Mouse (Mus musculus): ENCODE measurements at regions not wholly inside any gene's neighbourhood (a gene's known extent, or its start where the extent isn't known, plus 50 kb on each side); places are given as distances from the start of the nearest gene placed in this dataset.

- 77% methylated on average over 1 of the region's 1 CpGs for WGBS
- Histone ChIP-seq H3K36me3 (ENCODE audit: control insufficient read depth, insufficient read depth, low read length) (no peaks in the 10 kb centered on the region), H3K4me2 (ENCODE audit: low read length) (no peak overlapping the region), H3K27ac (replicated peaks in 1 of 2; ENCODE audit: control insufficient read depth in 1 of 2, insufficient read depth in 1 of 2, low read depth in 2 of 2, low read length in 2 of 2) (no peak overlapping the region), H3K9me3 (ENCODE audit: control insufficient read depth, low read length) (no peaks in the 10 kb centered on the region), H3K9ac (ENCODE audit: low read length) (no peak overlapping the region), H3K27me3 (ENCODE audit: control insufficient read depth, insufficient read depth, low read length) (no peaks in the 10 kb centered on the region), H3K4me3 (ENCODE audit: control insufficient read depth in 1 of 2, insufficient read depth in 1 of 2, low read depth in 1 of 2, low read length in 2 of 2) (no peak overlapping the region), H3K4me1 (ENCODE audit: control insufficient read depth in 2 of 2, insufficient read depth in 2 of 2, low read length in 2 of 2) (no peaks in the 10 kb centered on the region)
- no peak for ATAC-seq (ENCODE audit: insufficient number of reproducible peaks, insufficient read depth, low FRiP score, low read depth)
Measured at GRCm38 (mm10) chr4:64562511-64562910, 515.7 kb upstream of the Tnc start.

GRCm38 (mm10) chr4:64563996-64564395, 517.2 kb upstream of the Tnc start:
- Histone ChIP-seq H3K36me3 (ENCODE audit: control insufficient read depth, insufficient read depth, low read length) (no peaks in the 10 kb centered on the region), H3K4me2 (ENCODE audit: low read length) (no peak overlapping the region), H3K9me3 (ENCODE audit: control insufficient read depth, low read length) (no peaks in the 10 kb centered on the region), H3K27ac (replicated peaks in 1 of 2; ENCODE audit: control insufficient read depth in 1 of 2, insufficient read depth in 1 of 2, low read depth in 2 of 2, low read length in 2 of 2) (no peak overlapping the region), H3K4me3 (ENCODE audit: control insufficient read depth in 1 of 2, insufficient read depth in 1 of 2, low read depth in 1 of 2, low read length in 2 of 2) (no peak overlapping the region), H3K9ac (ENCODE audit: low read length) (no peak overlapping the region), H3K4me1 (ENCODE audit: control insufficient read depth in 2 of 2, insufficient read depth in 2 of 2, low read length in 2 of 2) (no peaks in the 10 kb centered on the region), H3K27me3 (ENCODE audit: control insufficient read depth, insufficient read depth, low read length) (no peaks in the 10 kb centered on the region)
- WGBS: 84% methylated on average over 3 of the region's 3 CpGs
- ATAC-seq (ENCODE audit: insufficient number of reproducible peaks, insufficient read depth, low FRiP score, low read depth): no peak

GRCm38 (mm10) chr4:64570666-64571065, 523.9 kb upstream of the Tnc start:
- no peaks in the 10 kb centered on the region for H3K36me3 ChIP-seq (ENCODE audit: control insufficient read depth, insufficient read depth, low read length)
- no peak overlapping the region for H3K9ac ChIP-seq (ENCODE audit: low read length)
- H3K27ac ChIP-seq (replicated peaks in 1 of 2; ENCODE audit: control insufficient read depth in 1 of 2, insufficient read depth in 1 of 2, low read depth in 2 of 2, low read length in 2 of 2): no peak overlapping the region
- WGBS: 51% methylated on average over 1 of the region's 1 CpGs
- no peak overlapping the region for H3K4me2 ChIP-seq (ENCODE audit: low read length)
- H3K4me3 ChIP-seq (ENCODE audit: control insufficient read depth in 1 of 2, insufficient read depth in 1 of 2, low read depth in 1 of 2, low read length in 2 of 2): no peak overlapping the region
- ATAC-seq (ENCODE audit: insufficient number of reproducible peaks, insufficient read depth, low FRiP score, low read depth): no peak
- H3K9me3 ChIP-seq (ENCODE audit: control insufficient read depth, low read length): no peaks in the 10 kb centered on the region
- no peaks in the 10 kb centered on the region for H3K4me1 ChIP-seq (ENCODE audit: control insufficient read depth in 2 of 2, insufficient read depth in 2 of 2, low read length in 2 of 2)
- H3K27me3 ChIP-seq (ENCODE audit: control insufficient read depth, insufficient read depth, low read length): no peaks in the 10 kb centered on the region

- H3K4me3 ChIP-seq (ENCODE audit: control insufficient read depth in 1 of 2, insufficient read depth in 1 of 2, low read depth in 1 of 2, low read length in 2 of 2): no peak overlapping the region
- H3K27me3 ChIP-seq (ENCODE audit: control insufficient read depth, insufficient read depth, low read length): no peaks in the 10 kb centered on the region
- H3K9ac ChIP-seq (ENCODE audit: low read length): no peak overlapping the region
- WGBS: 18% methylated on average over 1 of the region's 1 CpGs
- H3K27ac ChIP-seq (replicated peaks in 1 of 2; ENCODE audit: control insufficient read depth in 1 of 2, insufficient read depth in 1 of 2, low read depth in 2 of 2, low read length in 2 of 2): no peak overlapping the region
- H3K4me1 ChIP-seq (ENCODE audit: control insufficient read depth in 2 of 2, insufficient read depth in 2 of 2, low read length in 2 of 2): peaks cover 0 to 6% of the 10 kb centered on the region in 2 experiments; a peak in 2 of 4 replicates
- no peaks in the 10 kb centered on the region for H3K9me3 ChIP-seq (ENCODE audit: control insufficient read depth, low read length)
- no peak overlapping the region for H3K4me2 ChIP-seq (ENCODE audit: low read length)
- no peak for ATAC-seq (ENCODE audit: insufficient number of reproducible peaks, insufficient read depth, low FRiP score, low read depth)
- no peaks in the 10 kb centered on the region for H3K36me3 ChIP-seq (ENCODE audit: control insufficient read depth, insufficient read depth, low read length)
Measured at GRCm38 (mm10) chr4:64575901-64576300, 529.1 kb upstream of the Tnc start.

GRCm38 (mm10) chr4:64595014-64595599, 528.9 kb upstream of the Pappa start:
- 50% methylated on average over 8 of the region's 8 CpGs for WGBS
- ATAC-seq (ENCODE audit: insufficient number of reproducible peaks, insufficient read depth, low FRiP score, low read depth): peak; percentile 54; the same call in 1 of the 2 replicates
- Histone ChIP-seq H3K9me3 (ENCODE audit: control insufficient read depth, low read length) (no peaks in the 10 kb centered on the region), H3K9ac (ENCODE audit: low read length) (no peak overlapping the region), H3K27ac (replicated peaks in 1 of 2; ENCODE audit: control insufficient read depth in 1 of 2, insufficient read depth in 1 of 2, low read depth in 2 of 2, low read length in 2 of 2) (peak overlapping the region; percentile 7 to 9; a peak in 2 of 4 replicates), H3K4me3 (ENCODE audit: control insufficient read depth in 1 of 2, insufficient read depth in 1 of 2, low read depth in 1 of 2, low read length in 2 of 2) (no peak overlapping the region), H3K36me3 (ENCODE audit: control insufficient read depth, insufficient read depth, low read length) (no peaks in the 10 kb centered on the region), H3K4me1 (ENCODE audit: control insufficient read depth in 2 of 2, insufficient read depth in 2 of 2, low read length in 2 of 2) (no peaks in the 10 kb centered on the region), H3K27me3 (ENCODE audit: control insufficient read depth, insufficient read depth, low read length) (no peaks in the 10 kb centered on the region), H3K4me2 (ENCODE audit: low read length) (no peak overlapping the region)

GRCm38 (mm10) chr4:64598465-64598864, 525.5 kb upstream of the Pappa start:
- no peak for ATAC-seq (ENCODE audit: insufficient number of reproducible peaks, insufficient read depth, low FRiP score, low read depth)
- no peak overlapping the region for H3K4me3 ChIP-seq (ENCODE audit: control insufficient read depth in 1 of 2, insufficient read depth in 1 of 2, low read depth in 1 of 2, low read length in 2 of 2)
- H3K27me3 ChIP-seq (ENCODE audit: control insufficient read depth, insufficient read depth, low read length): no peaks in the 10 kb centered on the region
- no peak overlapping the region for H3K9ac ChIP-seq (ENCODE audit: low read length)
- H3K4me1 ChIP-seq (ENCODE audit: control insufficient read depth in 2 of 2, insufficient read depth in 2 of 2, low read length in 2 of 2): no peaks in the 10 kb centered on the region
- H3K27ac ChIP-seq (replicated peaks in 1 of 2; ENCODE audit: control insufficient read depth in 1 of 2, insufficient read depth in 1 of 2, low read depth in 2 of 2, low read length in 2 of 2): no peak overlapping the region
- no peaks in the 10 kb centered on the region for H3K9me3 ChIP-seq (ENCODE audit: control insufficient read depth, low read length)
- H3K4me2 ChIP-seq (ENCODE audit: low read length): no peak overlapping the region
- no peaks in the 10 kb centered on the region for H3K36me3 ChIP-seq (ENCODE audit: control insufficient read depth, insufficient read depth, low read length)

GRCm38 (mm10) chr4:64599222-64599621, 524.8 kb upstream of the Pappa start:
- WGBS: 84% methylated on average over 4 of the region's 4 CpGs
- no peaks in the 10 kb centered on the region for H3K4me1 ChIP-seq (ENCODE audit: control insufficient read depth in 2 of 2, insufficient read depth in 2 of 2, low read length in 2 of 2)
- H3K9ac ChIP-seq (ENCODE audit: low read length): no peak overlapping the region
- H3K4me3 ChIP-seq (ENCODE audit: control insufficient read depth in 1 of 2, insufficient read depth in 1 of 2, low read depth in 1 of 2, low read length in 2 of 2): no peak overlapping the region
- no peaks in the 10 kb centered on the region for H3K36me3 ChIP-seq (ENCODE audit: control insufficient read depth, insufficient read depth, low read length)
- ATAC-seq (ENCODE audit: insufficient number of reproducible peaks, insufficient read depth, low FRiP score, low read depth): no peak
- H3K27ac ChIP-seq (replicated peaks in 1 of 2; ENCODE audit: control insufficient read depth in 1 of 2, insufficient read depth in 1 of 2, low read depth in 2 of 2, low read length in 2 of 2): no peak overlapping the region
- H3K27me3 ChIP-seq (ENCODE audit: control insufficient read depth, insufficient read depth, low read length): no peaks in the 10 kb centered on the region
- H3K9me3 ChIP-seq (ENCODE audit: control insufficient read depth, low read length): no peaks in the 10 kb centered on the region
- H3K4me2 ChIP-seq (ENCODE audit: low read length): no peak overlapping the region

- ATAC-seq (ENCODE audit: insufficient number of reproducible peaks, insufficient read depth, low FRiP score, low read depth): no peak
- no peaks in the 10 kb centered on the region for H3K4me1 ChIP-seq (ENCODE audit: control insufficient read depth in 2 of 2, insufficient read depth in 2 of 2, low read length in 2 of 2)
- H3K36me3 ChIP-seq (ENCODE audit: control insufficient read depth, insufficient read depth, low read length): no peaks in the 10 kb centered on the region
- no peak overlapping the region for H3K4me2 ChIP-seq (ENCODE audit: low read length)
- H3K9me3 ChIP-seq (ENCODE audit: control insufficient read depth, low read length): no peaks in the 10 kb centered on the region
- no peak overlapping the region for H3K9ac ChIP-seq (ENCODE audit: low read length)
- H3K4me3 ChIP-seq (ENCODE audit: control insufficient read depth in 1 of 2, insufficient read depth in 1 of 2, low read depth in 1 of 2, low read length in 2 of 2): no peak overlapping the region
- H3K27ac ChIP-seq (replicated peaks in 1 of 2; ENCODE audit: control insufficient read depth in 1 of 2, insufficient read depth in 1 of 2, low read depth in 2 of 2, low read length in 2 of 2): no peak overlapping the region
- H3K27me3 ChIP-seq (ENCODE audit: control insufficient read depth, insufficient read depth, low read length): no peaks in the 10 kb centered on the region
Measured at GRCm38 (mm10) chr4:64622771-64623170, 501.2 kb upstream of the Pappa start.
